Mouse (Mus musculus) ovary, postnatal 36 days (tissue): ENCODE results near the gene Pnpla7.

Source experiments
- DNase-seq: peaks from one replicate; pipeline ENCODE4 v3.0.0; 2022; ENCODE audit warnings: low spot score, mixed read lengths

Gene Pnpla7

DNA sequence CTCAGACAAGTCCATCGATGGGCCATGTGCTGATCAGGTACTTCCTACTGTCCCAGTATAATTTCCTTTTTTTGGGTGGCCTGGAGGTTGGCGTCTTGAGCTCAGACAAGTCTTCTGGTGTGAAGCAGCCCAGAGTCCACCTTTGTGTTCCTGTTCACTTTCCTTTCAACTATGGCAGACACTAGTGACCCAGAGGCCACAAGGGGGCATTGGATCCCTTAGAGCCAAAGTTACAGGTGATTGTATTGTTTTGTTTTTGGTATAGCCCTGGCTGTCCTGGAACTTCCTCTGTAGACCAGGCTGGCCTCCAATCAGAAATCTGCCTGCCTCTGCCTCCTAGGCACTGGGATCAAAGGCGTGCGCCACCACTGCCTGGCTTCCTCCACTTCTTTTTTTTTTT lies 96.6 kb downstream of the Pnpla7 start:
- DNase-seq = no peak

GRCm38 (mm10) chr2:25075506-25075905 lies 99.7 kb downstream of the Pnpla7 start:
- DNase-seq = no peak

DNA sequence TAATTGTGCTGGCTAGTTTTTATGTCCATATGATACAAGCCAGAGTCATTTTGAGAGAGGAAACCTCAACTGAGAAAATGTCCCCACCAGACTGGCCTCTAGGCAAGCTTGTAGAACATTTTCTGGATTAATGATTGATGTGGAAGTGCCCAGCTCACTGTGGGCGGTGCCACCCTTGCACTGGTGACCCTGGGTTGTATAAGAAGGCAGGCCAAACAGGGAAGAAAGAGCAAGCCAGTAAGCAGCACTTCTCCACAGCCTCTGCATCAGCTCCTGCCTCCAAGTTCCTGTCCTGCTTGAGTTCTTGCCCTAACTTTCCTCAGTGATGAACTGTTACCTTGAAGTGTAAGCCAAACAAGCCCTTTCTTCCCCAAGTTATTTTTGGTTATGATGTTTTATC lies 103.1 kb downstream of the Pnpla7 start:
- DNase-seq = no peak

GRCm38 (mm10) chr2:25080076-25080475 lies 104.2 kb downstream of the Pnpla7 start, which contains the start of gene Entpd8:
Gene Entpd8 (plus strand): TSS chr2:25080304.
- no peak for DNase-seq

- DNase-seq = no peak
Measured at GRCm38 (mm10) chr2:25083697-25084096, 107.9 kb downstream of the Pnpla7 start.

GRCm38 (mm10) chr2:25085571-25085970 lies 109.7 kb downstream of the Pnpla7 start:
- no peak for DNase-seq

DNA sequence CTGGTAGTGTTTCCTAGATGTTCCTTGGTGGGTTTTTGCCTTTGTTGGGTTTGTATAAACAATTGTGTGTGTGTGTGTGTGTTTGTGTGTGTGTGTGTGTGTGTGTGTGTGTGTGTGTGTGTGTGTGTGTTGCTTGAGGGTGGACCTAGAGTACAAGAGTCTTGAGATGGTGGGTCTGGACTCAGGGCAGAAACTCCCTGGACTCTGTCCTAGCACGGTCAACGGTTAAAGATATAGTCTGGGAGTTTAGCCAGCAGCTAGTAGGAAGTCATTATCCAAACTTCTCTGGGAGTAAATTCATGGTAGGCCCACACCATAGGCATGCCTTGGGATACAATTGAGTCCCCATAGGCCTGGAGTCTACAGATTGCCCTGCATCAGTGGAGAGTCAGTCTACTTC lies 112.0 kb downstream of the Pnpla7 start:
- no peak for DNase-seq

DNA sequence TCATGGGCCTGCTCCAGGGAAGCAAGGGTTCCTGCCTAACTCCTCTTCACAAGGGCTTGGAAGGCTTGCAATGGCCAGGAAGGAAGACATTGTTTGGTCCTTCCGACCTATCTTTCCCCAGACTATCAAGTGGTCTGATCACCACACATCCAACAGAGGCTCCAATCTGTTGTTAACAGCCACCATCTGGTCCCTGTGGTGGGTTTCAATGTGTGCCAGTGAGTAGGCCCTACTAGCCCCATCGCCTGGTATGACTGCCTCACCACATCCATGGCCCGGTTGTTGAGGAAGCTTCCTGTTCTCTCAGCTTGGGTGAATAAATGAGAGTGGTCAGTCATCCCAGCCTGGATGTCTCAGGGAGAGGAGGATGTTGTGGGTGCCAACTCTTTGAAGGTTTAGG lies 112.8 kb downstream of the Pnpla7 start:
- DNase-seq = no peak

- no peak for DNase-seq
Measured at GRCm38 (mm10) chr2:25094785-25095108, 118.9 kb downstream of the Pnpla7 start.

DNA sequence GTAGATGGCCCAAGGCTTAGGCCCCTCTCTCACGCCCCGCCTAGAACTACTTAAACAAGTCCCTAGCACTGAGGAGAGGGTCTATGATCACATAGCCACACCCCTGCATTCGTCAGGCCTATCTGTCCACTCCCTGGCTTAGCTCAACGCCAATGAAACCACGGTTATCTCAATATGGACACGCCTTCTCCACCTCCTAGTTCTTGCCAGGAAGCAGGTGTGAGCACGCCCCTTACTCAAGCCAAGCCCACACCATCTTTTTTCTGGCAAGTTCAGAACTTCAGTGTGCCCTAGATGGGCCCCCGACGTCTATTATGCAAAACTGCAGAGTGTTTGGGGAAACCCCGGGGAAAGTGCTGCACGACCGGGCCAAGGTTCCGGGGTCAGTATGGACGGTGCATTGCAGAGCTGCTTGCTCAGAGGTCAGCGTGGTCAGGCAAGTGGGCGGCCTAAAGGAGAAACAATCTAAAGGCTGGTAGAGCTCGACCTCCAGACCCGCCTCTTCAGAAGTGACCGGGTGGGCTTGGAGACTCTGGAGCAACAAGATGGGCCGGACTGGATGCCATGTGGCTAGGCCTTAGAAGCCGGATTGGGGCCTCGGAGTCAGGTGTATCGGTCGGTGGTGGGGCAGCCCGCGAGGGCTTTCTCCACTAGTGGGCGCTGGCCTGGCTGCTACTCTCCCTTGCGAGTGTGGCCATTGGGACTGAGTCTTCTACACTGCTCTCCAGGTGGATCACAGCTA lies 119.4 kb downstream of the Pnpla7 start, which contains the start of gene Noxa1:
TSS of gene Noxa1 (minus strand) at position 41 of the 742 bp plus-strand sequence.
- no peak for DNase-seq

- no peak for DNase-seq
Measured at GRCm38 (mm10) chr2:25098005-25098615, 122.3 kb downstream of the Pnpla7 start.

DNA sequence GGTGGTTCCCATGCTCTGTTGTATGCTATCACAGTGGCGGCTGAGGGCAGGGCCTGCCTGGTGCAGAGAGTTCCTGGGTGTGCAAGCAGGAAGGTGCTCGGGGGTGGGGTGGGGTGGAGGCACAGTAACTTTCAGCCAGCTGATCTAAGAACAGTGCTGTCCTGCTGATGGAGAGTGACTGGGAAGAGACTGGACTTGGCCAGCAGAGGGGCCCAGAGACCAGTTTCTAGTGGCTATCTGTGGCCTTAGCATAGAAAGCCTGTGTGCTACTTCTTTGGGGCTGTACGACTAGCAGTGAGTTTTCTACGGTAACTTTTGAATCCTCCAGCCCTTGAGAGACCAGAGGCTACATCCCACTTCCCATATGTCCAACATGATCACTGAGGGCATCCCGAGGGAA lies 123.1 kb downstream of the Pnpla7 start:
- DNase-seq = peak; percentile 31

GRCm38 (mm10) chr2:25099703-25100102 lies 123.9 kb downstream of the Pnpla7 start:
- no peak for DNase-seq
